Mouse (Mus musculus) midbrain, embryonic 11.5 days (tissue): ENCODE measurements around the gene Pex11b. TPM values are rescaled to one million over a fixed set of nuclear protein-coding genes. Genes with fewer than 3 reads are reported as not detected.
A peak's percentile ranks its signal among the peaks of the same experiment; 100 is the strongest.

Source experiments
- ATAC-seq: fragments of 200-750 bp; cut with Nextera tagmentation; 2 replicates; pipeline ENCODE4 v1.8.0; 2017; ENCODE audit warnings: moderate TSS enrichment, moderate library complexity; ENCODE audit not compliant: low FRiP score
- DNase-seq: peaks from one replicate; pipeline ENCODE4 v3.0.0; 2015; ENCODE audit warnings: low spot score; ENCODE audit errors: missing footprints
- H3K27ac ChIP-seq: fragments of 300-500 bp; sonication (generic); 2 replicates; pipeline ENCODE4 v1.5.1; 2014; ENCODE audit warnings: low read depth, low read length
- H3K27me3 ChIP-seq: fragments of 300-500 bp; sonication (generic); 2 replicates; pipeline ENCODE4 v1.6.1; 2014; ENCODE audit warnings: mild to moderate bottlenecking, low read length, moderate library complexity, mixed read lengths; ENCODE audit not compliant: control insufficient read depth, insufficient read depth
- H3K36me3 ChIP-seq: fragments of 300-500 bp; sonication (generic); 2 replicates; pipeline ENCODE4 v1.6.1; 2014; ENCODE audit warnings: mild to moderate bottlenecking, low read length, moderate library complexity, mixed read lengths; ENCODE audit not compliant: control insufficient read depth, insufficient read depth
- H3K4me1 ChIP-seq: fragments of 300-500 bp; sonication (generic); 2 replicates; pipeline ENCODE4 v1.6.1; 2014; ENCODE audit warnings: low read length; ENCODE audit not compliant: control insufficient read depth, insufficient read depth
- H3K4me2 ChIP-seq: fragments of 300-500 bp; sonication (generic); 2 replicates; pipeline ENCODE4 v1.6.1; 2014; ENCODE audit warnings: mild to moderate bottlenecking, moderate library complexity
- H3K4me3 ChIP-seq: fragments of 300-500 bp; sonication (generic); 2 replicates; pipeline ENCODE4 v1.5.1; 2014; ENCODE audit warnings: low read depth, low read length
- H3K9ac ChIP-seq: fragments of 300-500 bp; sonication (generic); 2 replicates; pipeline ENCODE4 v1.6.1; 2014; ENCODE audit warnings: low read length
- H3K9me3 ChIP-seq: fragments of 300-500 bp; sonication (generic); 2 replicates; pipeline ENCODE4 v1.6.1; 2016; ENCODE audit warnings: low read length; ENCODE audit not compliant: control insufficient read depth
- WGBS: fragments of 180-500 bp; shearing (Covaris S2); extraction: QIAGEN DNeasy Blood & Tissue Kit; methylation state at CpG from one replicate; pipeline ENCODE4 v1.1.7; 2014; 5-methylcytosine and 5-hydroxymethylcytosine counted together
- polyA plus RNA-seq: library from polyadenylated mRNA; unstranded; fragments of >200 nt; fragmentation: Nextera tagmentation; extraction: Ambion mirVana; gene quantifications from 2 replicates; pipeline ENCODE4 v1.2.1, GENCODE M21; 2014

The Pex11b gene
- polyA plus RNA-seq, 1 experiment from 2014 or later: 43.9 TPM

DNA sequence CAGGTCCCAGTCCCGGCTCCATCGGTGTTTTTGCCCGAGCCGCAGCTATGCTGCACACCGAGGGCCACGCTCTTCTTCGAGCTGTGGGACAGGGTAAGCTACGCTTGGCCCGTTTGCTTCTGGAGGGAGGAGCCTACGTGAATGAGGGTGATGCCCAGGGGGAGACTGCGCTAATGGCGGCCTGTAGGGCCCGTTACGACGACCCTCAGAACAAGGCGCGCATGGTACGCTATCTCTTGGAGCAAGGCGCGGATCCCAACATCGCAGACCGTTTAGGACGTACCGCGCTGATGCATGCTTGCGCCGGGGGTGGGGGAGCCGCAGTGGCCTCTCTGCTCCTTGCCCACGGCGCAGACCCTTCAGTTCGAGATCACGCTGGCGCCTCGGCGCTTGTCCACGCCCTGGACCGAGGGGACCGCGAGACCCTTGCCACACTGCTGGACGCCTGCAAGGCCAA lies 37.7 kb upstream of the Pex11b start:
- H3K27me3 ChIP-seq: peaks cover 24% of the 10 kb centered on the region
- under 1% methylated on average over 40 of the region's 40 CpGs for WGBS
- H3K9ac ChIP-seq: peak overlapping the region; percentile 74
- no peaks in the 10 kb centered on the region for H3K36me3 ChIP-seq
- peak overlapping the region; percentile 54 for H3K27ac ChIP-seq
- peaks cover 46% of the 10 kb centered on the region for H3K4me1 ChIP-seq
- H3K4me2 ChIP-seq: peak overlapping the region; percentile 96
- 0 out of 2 replicates have a peak, but pooled peaks have one; percentile 6 for ATAC-seq
- peak; percentile 96 for DNase-seq
- H3K9me3 ChIP-seq: no peaks in the 10 kb centered on the region
- H3K4me3 ChIP-seq: peak overlapping the region; percentile 44

DNA sequence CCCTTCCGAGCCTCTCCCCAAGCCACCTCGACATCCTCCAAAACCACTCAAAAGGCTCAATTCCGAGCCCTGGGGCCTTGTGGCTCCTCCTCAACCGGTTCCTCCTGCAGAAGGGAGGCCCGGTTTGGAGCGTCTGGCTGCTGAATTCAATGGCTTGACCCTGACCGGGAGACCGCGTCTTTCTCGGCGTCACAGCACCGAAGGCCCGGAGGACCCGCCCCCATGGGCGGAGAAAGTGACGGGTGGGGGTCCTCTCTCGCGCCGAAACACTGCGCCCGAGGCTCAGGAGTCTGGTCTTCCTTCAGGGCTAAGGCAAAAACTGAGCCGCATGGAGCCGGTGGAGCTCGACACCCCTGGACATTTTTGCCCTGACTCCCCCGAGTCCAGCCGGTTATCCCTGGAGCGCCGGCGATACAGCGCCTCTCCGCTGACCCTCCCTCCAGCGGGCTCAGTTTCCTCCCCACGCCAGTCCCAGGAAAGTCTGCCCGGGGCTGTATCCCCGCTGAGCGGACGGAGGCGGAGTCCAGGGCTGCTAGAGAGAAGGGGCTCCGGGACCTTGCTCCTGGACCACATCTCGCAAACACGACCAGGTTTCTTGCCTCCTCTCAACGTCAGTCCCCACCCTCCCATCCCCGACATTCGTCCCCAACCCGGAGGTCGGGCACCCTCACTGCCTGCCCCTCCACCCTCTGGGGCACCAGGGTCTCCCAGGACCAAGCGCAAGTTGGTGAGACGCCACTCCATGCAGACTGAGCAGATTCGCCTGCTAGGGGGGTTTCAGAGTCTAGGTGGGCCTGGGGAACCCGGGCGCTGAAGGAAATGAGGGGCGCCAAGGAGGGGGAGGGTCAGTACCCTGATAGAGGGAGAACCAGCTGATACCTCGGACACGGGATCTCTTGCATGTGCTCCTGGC lies 36.8 kb upstream of the Pex11b start:
- Histone ChIP-seq H3K9me3 (no peaks in the 10 kb centered on the region), H3K4me1 (peaks cover 49% of the 10 kb centered on the region), H3K4me2 (peak overlapping the region; percentile 96), H3K4me3 (peak overlapping the region; percentile 44), H3K9ac (peak overlapping the region; percentile 74), H3K36me3 (no peaks in the 10 kb centered on the region), H3K27me3 (peaks cover 24% of the 10 kb centered on the region), H3K27ac (peak overlapping the region; percentile 54)
- DNase-seq: peak; percentile 98
- peak; percentile 6; the same call in 1 of the 2 replicates for ATAC-seq
- WGBS: under 1% methylated on average over 54 of the region's 54 CpGs

DNA sequence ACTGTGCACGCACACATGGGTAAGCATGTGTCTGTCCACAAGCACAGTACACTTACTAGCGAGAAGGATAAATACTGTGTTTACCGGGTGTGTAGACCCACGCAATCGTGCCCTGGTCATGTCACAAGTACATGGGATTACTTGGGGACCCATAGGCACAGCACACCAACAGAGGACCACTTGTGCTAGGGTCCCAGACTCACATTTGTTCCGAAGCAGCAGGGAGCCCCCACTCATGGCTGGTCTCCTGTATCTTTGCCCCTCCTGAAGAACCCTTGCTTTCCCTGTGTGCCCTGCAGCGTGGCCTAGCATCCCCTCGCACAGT lies 36.1 kb upstream of the Pex11b start:
- no peak overlapping the region for H3K27ac ChIP-seq
- WGBS: 42% methylated on average over 8 of the region's 8 CpGs
- no peak overlapping the region for H3K4me3 ChIP-seq
- no peak overlapping the region; the same call in 1 of the 2 replicates for H3K4me2 ChIP-seq
- peaks cover 24% of the 10 kb centered on the region for H3K27me3 ChIP-seq
- peak overlapping the region; percentile 74; the same call in 1 of the 2 replicates for H3K9ac ChIP-seq
- peak; percentile 90 for DNase-seq
- ATAC-seq: no peak
- H3K36me3 ChIP-seq: no peaks in the 10 kb centered on the region
- no peaks in the 10 kb centered on the region for H3K9me3 ChIP-seq
- peaks cover 52% of the 10 kb centered on the region for H3K4me1 ChIP-seq

DNA sequence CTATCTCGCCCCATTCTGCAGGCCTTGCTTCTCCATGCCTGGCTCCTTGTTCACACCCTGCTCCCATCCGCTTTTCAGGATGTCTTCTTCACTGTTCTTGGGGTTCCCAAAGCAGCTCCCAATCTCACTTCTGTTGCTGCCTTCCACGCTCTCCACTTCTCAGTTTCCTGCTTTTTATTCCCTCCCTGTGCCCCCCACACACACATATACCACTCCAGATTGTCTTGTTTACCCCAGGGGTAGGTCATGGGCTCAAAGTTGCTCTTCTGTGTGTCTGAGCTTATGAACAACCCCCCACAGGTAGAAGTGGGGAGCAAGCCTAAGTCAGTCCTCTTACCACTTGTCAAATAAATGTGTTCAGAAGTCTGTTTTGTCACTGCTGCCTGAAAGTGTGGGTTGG lies 35.8 kb upstream of the Pex11b start:
- H3K36me3 ChIP-seq: no peaks in the 10 kb centered on the region
- peaks cover 54% of the 10 kb centered on the region for H3K4me1 ChIP-seq
- H3K4me3 ChIP-seq: no peak overlapping the region
- no peak overlapping the region for H3K4me2 ChIP-seq
- H3K27me3 ChIP-seq: peaks cover 24% of the 10 kb centered on the region
- ATAC-seq: no peak
- 61% methylated on average over 3 of the region's 3 CpGs for WGBS
- no peak overlapping the region for H3K27ac ChIP-seq
- DNase-seq: no peak
- H3K9me3 ChIP-seq: no peaks in the 10 kb centered on the region
- H3K9ac ChIP-seq: no peak overlapping the region

DNA sequence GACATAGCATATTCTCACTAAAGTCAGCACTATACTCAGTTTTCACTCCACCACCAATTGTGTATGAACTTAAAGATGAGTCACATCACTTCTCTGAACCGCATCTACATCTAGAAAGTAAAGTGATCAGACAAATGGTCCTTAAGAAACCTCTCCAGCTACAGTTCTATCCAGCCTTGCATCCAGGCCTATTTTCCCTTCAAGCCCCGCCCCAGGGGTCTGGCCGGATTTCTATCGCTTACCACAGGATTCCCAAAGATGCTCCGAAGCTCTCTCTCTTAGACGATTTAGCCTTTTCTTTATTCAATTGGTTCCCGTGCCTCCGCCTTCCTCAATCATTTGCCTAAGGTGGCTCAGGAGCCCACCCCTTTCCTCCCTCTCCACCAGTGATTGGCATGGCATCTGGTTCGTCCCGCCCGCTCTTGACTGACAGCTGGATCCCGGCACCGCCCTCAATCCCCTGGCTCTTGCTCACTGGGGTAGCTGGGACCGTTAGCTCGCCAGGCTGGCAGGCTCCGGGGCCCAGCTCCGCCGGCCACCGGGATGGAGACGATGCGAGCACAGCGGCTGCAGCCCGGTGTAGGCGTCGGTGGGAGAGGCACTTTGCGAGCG lies 34.4 kb upstream of the Pex11b start, which contains the start of gene Lix1l:
Gene Lix1l (plus strand): TSS at position 511 of the 612 bp plus-strand sequence.
- Histone ChIP-seq H3K9me3 (no peaks in the 10 kb centered on the region), H3K27ac (peak within 1 kb of the TSS; percentile 88), H3K9ac (peak within 1 kb of the TSS; percentile 88), H3K27me3 (peaks cover 16% of the 10 kb centered on the region; the same call in 1 of the 2 replicates), H3K36me3 (no peaks in the 10 kb centered on the region), H3K4me1 (peaks cover 51% of the 10 kb centered on the region), H3K4me3 (peak within 1 kb of the TSS; percentile 90), H3K4me2 (peak within 1 kb of the TSS; percentile 71)
- peak; percentile 95 for ATAC-seq
- 1% methylated on average over 27 of the region's 27 CpGs for WGBS
- peak; percentile 98 for DNase-seq

DNA sequence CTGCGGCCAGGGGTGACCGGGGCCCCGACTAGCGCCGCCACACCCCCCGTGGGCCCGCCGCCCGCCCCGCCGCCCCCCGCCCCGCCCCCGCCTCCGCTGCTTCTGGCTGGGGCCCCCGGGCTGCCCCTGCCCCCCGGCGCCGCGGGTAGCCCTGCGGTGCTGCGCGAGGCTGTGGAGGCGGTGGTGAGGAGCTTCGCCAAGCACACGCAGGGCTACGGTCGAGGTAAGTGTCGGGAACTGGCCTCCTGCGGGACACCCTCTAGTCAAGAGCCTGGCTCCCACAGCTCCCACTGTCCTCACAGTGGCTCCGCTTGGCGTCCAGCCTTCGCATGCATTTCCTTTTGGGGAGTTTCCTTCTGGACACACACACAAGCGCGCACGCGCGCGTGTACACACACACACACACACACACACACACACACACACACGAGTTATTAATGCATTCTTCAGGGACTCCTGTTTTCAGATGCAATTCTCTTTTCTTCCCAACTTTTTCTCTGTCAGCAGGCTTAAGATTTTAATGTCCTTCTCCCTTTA lies 33.9 kb upstream of the Pex11b start:
- DNase-seq (peak; percentile 94), ATAC-seq (peak; percentile 72)
- peaks cover 10% of the 10 kb centered on the region; the same call in 1 of the 2 replicates for H3K27me3 ChIP-seq
- H3K9ac ChIP-seq: peak overlapping the region; percentile 88
- H3K9me3 ChIP-seq: no peaks in the 10 kb centered on the region
- H3K36me3 ChIP-seq: no peaks in the 10 kb centered on the region
- H3K27ac ChIP-seq: peak overlapping the region; percentile 88
- WGBS: 0% methylated on average over 34 of the region's 40 CpGs
- peak overlapping the region; percentile 90 for H3K4me3 ChIP-seq
- H3K4me2 ChIP-seq: peak overlapping the region; percentile 71
- peaks cover 46% of the 10 kb centered on the region for H3K4me1 ChIP-seq

DNA sequence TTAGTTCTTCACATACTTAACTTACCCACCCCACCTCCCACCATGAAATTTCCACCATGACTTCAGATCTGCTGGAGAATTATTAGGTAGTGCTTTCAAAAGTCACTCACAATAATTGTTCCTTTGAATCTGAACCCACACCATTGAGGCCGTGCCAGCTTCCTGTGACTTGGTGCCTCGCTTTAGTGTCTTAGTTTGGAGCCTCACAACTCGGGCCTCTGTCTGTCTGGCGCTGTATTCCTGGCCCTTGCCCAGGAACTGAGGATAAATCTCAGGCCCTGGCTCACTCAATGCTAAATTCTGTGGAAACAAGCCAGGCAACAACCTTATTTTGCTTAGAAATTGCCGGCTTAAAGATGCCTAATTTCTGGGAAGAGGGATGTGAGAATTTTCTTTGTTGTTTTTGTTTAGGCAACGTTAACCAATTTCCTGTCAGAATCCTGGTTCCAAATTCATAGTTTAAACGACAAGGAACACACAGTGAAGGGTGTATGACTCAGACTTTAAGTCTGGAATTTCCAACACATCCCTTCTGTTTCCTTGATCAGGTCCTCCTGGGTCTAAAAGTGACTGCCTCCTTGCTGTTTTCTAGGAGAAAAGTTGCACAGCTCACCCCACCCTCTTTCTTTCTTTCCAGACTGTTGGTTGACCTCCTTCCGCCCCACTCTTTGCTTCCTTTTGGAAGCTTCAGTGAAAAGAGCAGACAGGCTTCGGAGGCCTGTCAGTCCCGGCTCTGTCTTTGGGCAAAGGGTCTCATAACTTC lies 33.1 kb upstream of the Pex11b start:
- H3K4me2 ChIP-seq: peak overlapping the region; percentile 71
- peak overlapping the region; percentile 88 for H3K9ac ChIP-seq
- ATAC-seq (no peak), DNase-seq (no peak)
- peak overlapping the region; percentile 90 for H3K4me3 ChIP-seq
- peaks cover 38% of the 10 kb centered on the region for H3K4me1 ChIP-seq
- WGBS: 18% methylated on average over 10 of the region's 10 CpGs
- no peaks in the 10 kb centered on the region for H3K36me3 ChIP-seq
- H3K27me3 ChIP-seq: peaks cover 4% of the 10 kb centered on the region; the same call in 1 of the 2 replicates
- H3K9me3 ChIP-seq: no peaks in the 10 kb centered on the region
- H3K27ac ChIP-seq: peak overlapping the region; percentile 30

DNA sequence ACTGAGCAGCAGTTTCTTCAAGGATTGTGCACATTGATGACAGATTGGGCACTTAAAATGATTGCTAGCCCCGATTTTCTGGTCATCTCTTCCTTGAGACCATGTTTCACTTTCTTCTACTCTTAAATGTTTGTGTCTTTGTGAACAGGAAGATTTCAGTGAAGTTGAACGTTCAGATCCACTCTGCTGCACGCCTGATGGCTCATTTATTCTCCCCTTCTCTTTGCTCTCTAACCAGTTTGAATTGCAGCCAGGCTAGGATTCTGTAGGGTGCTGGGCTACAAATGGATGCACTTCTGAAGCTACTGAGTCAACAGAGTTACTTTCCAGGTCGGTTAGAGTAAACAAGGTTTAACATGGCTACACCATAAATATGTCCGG lies 32.5 kb upstream of the Pex11b start:
- Histone ChIP-seq H3K27ac (peak overlapping the region; percentile 30), H3K9me3 (no peaks in the 10 kb centered on the region), H3K36me3 (no peaks in the 10 kb centered on the region), H3K4me2 (peak overlapping the region; percentile 71), H3K4me3 (peak overlapping the region; percentile 90), H3K4me1 (peaks cover 32% of the 10 kb centered on the region), H3K27me3 (peaks cover 4% of the 10 kb centered on the region; the same call in 1 of the 2 replicates), H3K9ac (peak overlapping the region; percentile 88)
- DNase-seq: peak; percentile 86
- ATAC-seq: no peak
- WGBS: 29% methylated on average over 5 of the region's 5 CpGs
